ENCODE assay signal across 19 mouse cellular contexts in genomic region chr19:17166288-17166687, GRCm38 (mm10).
DNase-seq lines count a peak whose midpoint lies in the region; TF ChIP-seq lines count a peak whose summit lies in the region.
"Had no signal": no experiment of that assay in that cellular context is flagged by ENCODE, and none has a peak within 500 bp of the region (broad histone marks: within the 10 kb centered on the region; RNA-seq: fewer than 3 reads in every experiment).

No protein-coding gene starts in this region.

- H3K4me3 ChIP-seq in bone marrow, adult 2 months (replicated peaks; ENCODE audit: control insufficient read depth, low read depth, low read length) = no peak overlapping the region
- peak overlapping the region; percentile 43 for H3K4me3 ChIP-seq in megakaryocyte, embryonic 14.5 days (replicated peaks)
- H3K4me3 ChIP-seq: embryonic facial prominence, embryonic 13.5 days; forebrain, embryonic 10.5 days; heart, embryonic 15.5 days; hindbrain, embryonic 13.5 days; layer of hippocampus, adult 2 months; left cerebral cortex, adult 2 months; limb, embryonic 13.5 days had no signal

- no peak for TF ChIP-seq CTCF in bone marrow, adult 2 months (IDR thresholded peaks at IDR 0.05; ENCODE audit: control insufficient read depth, insufficient read depth, low read length)

- H3K36me3 ChIP-seq in megakaryocyte, embryonic 14.5 days (replicated peaks; ENCODE audit: low read length) = peaks cover 7% of the 10 kb centered on the region
- H3K36me3 ChIP-seq: embryonic facial prominence, embryonic 13.5 days; forebrain, embryonic 10.5 days; heart, embryonic 15.5 days; hindbrain, embryonic 13.5 days; limb, embryonic 13.5 days had no signal

- WGBS in bone marrow, adult 2 months = 17% methylated on average over 7 of the region's 7 CpGs

- H3K9me3 ChIP-seq in megakaryocyte, embryonic 14.5 days = no peaks in the 10 kb centered on the region
- H3K9me3 ChIP-seq: embryonic facial prominence, embryonic 13.5 days; forebrain, embryonic 10.5 days; heart, embryonic 15.5 days; hindbrain, embryonic 13.5 days; limb, embryonic 13.5 days had no signal

- peak overlapping the region; percentile 57 for H3K27ac ChIP-seq in bone marrow, adult 2 months (ENCODE audit: control insufficient read depth, insufficient read depth, low read depth, low read length, poor library complexity)
- H3K27ac ChIP-seq: embryonic facial prominence, embryonic 13.5 days; forebrain, embryonic 10.5 days; heart, embryonic 15.5 days; hindbrain, embryonic 13.5 days; layer of hippocampus, adult 2 months; left cerebral cortex, adult 2 months; limb, embryonic 13.5 days had no signal

- DNase-seq in kidney, postnatal 10 days = peak; percentile 10
- DNase-seq in kidney, adult 11 months = no peak
- DNase-seq in A20 (ENCODE audit: low read depth, low spot score) = peak; percentile 52
- no peak for DNase-seq in adrenal gland, adult 2 months
- DNase-seq in T-cell, adult 2 months (ENCODE audit: low spot score) = no peak
- DNase-seq in embryo, embryonic 10 days (ENCODE audit: low spot score) = no peak
- DNase-seq: adrenal gland, adult 8-10 months; cerebellum, postnatal 36 days; kidney, adult 8-10 months; thymus, postnatal 14 days had no signal

- H3K27me3 ChIP-seq in megakaryocyte, embryonic 14.5 days (replicated peaks) = no peaks in the 10 kb centered on the region
- H3K27me3 ChIP-seq: embryonic facial prominence, embryonic 13.5 days; heart, embryonic 15.5 days; hindbrain, embryonic 13.5 days; limb, embryonic 13.5 days had no signal

- H3K4me1 ChIP-seq in bone marrow, adult 2 months (ENCODE audit: control insufficient read depth, insufficient read depth, low read length) = peaks cover 6% of the 10 kb centered on the region
- peaks cover 27% of the 10 kb centered on the region for H3K4me1 ChIP-seq in megakaryocyte, embryonic 14.5 days
- H3K4me1 ChIP-seq: hindbrain, embryonic 13.5 days had no signal

- TF ChIP-seq POLR2A in bone marrow, adult 2 months (IDR thresholded peaks at IDR 0.05; ENCODE audit: borderline replicate concordance, control insufficient read depth, low read depth, low read length) = no peak

Comparison
In these comparisons a context has a peak if more than half of its experiments do, and no peak if none do; other contexts are left out.
1. DNase-seq: peak in kidney, postnatal 10 days (single experiment) and A20 (single experiment); none in kidney, adult 11 months (single experiment), adrenal gland, adult 2 months (single experiment), T-cell, adult 2 months (single experiment) and embryo, embryonic 10 days (single experiment).